Mouse (Mus musculus) cerebellum, adult (tissue): ENCODE results near the gene Colec11.
A peak's percentile ranks its signal among the peaks of the same experiment; 100 is the strongest.

ENCODE experiments used
- ATAC-seq: cut with Nextera tagmentation; 2 replicates; pipeline ENCODE4 v1.9.2; 2017; ENCODE audit warnings: mild to moderate bottlenecking, moderate library complexity, mixed read lengths; ENCODE audit not compliant: insufficient number of reproducible peaks, low FRiP score, low TSS enrichment

Colec11 gene

GRCm38 (mm10) chr12:28623195-28623594 lies at the start of gene Colec11:
Colec11 (minus strand) TSS chr12:28623377.
- ATAC-seq = no peak

GRCm38 (mm10) chr12:28667287-28667686 lies 44.1 kb upstream of the Colec11 start:
- ATAC-seq = no peak

GRCm38 (mm10) chr12:28666734-28667133 lies 43.6 kb upstream of the Colec11 start:
- ATAC-seq = no peak

- ATAC-seq = no peak
Observed at GRCm38 (mm10) chr12:28662628-28663027, 39.5 kb upstream of the Colec11 start.

- ATAC-seq = peak; percentile 94
Observed at GRCm38 (mm10) chr12:28649141-28650110, 26.2 kb upstream of the Colec11 start, which contains the start of gene Rnaseh1. Rnaseh1 (plus strand) TSS chr12:28649602.

- no peak for ATAC-seq
Observed at GRCm38 (mm10) chr12:28638778-28639177, 15.6 kb upstream of the Colec11 start.

GRCm38 (mm10) chr12:28636543-28636942 lies 13.4 kb upstream of the Colec11 start:
- ATAC-seq = no peak

- peak; percentile 96 for ATAC-seq
Observed at GRCm38 (mm10) chr12:28635535-28636476, 12.6 kb upstream of the Colec11 start, which contains the start of gene Rps7. Rps7 (minus strand) TSS chr12:28635953.

GRCm38 (mm10) chr12:28635058-28635534 lies 11.9 kb upstream of the Colec11 start:
- no peak for ATAC-seq

GRCm38 (mm10) chr12:28628436-28628835 lies 5.3 kb upstream of the Colec11 start:
- no peak for ATAC-seq

GRCm38 (mm10) chr12:28627092-28627491 lies 3.9 kb upstream of the Colec11 start:
- ATAC-seq = no peak

- no peak for ATAC-seq
Observed at GRCm38 (mm10) chr12:28625407-28625806, 2.2 kb upstream of the Colec11 start.

GRCm38 (mm10) chr12:28624251-28624650 lies 1.1 kb upstream of the Colec11 start:
- no peak for ATAC-seq

- no peak for ATAC-seq
Observed at GRCm38 (mm10) chr12:28622641-28623040, 536 bp downstream of the Colec11 start.

GRCm38 (mm10) chr12:28622167-28622532 lies 1.0 kb downstream of the Colec11 start:
- no peak for ATAC-seq

- no peak for ATAC-seq
Observed at GRCm38 (mm10) chr12:28621451-28622166, 1.6 kb downstream of the Colec11 start.

- no peak for ATAC-seq
Observed at GRCm38 (mm10) chr12:28617297-28617696, 5.9 kb downstream of the Colec11 start.

- no peak for ATAC-seq
Observed at GRCm38 (mm10) chr12:28614401-28614800, 8.8 kb downstream of the Colec11 start.

GRCm38 (mm10) chr12:28612391-28612790 lies 10.8 kb downstream of the Colec11 start:
- ATAC-seq = no peak
